Mouse (Mus musculus) thymus, postnatal 10 days (tissue): Measurements from ENCODE around the gene Wdfy4.
A peak's percentile ranks its signal among the peaks of the same experiment; 100 is the strongest.

Experiments used
- DNase-seq, 2 experiments: peaks; one replicate each; pipeline ENCODE4 v3.0.0; 2021; ENCODE audit warnings: low spot score in 2 of 2

The Wdfy4 gene

GRCm38 (mm10) chr14:33189849-33190423 is 4.6 kb upstream of the Wdfy4 start:
- DNase-seq: no peak

- DNase-seq: no peak
These were observed 3.9 kb upstream of the Wdfy4 start for GRCm38 (mm10) chr14:33189230-33189629.

GRCm38 (mm10) chr14:33187201-33187600 is 1.9 kb upstream of the Wdfy4 start:
- DNase-seq: no peak

- no peak for DNase-seq
These were observed 5.2 kb downstream of the Wdfy4 start for GRCm38 (mm10) chr14:33180102-33180501.

- no peak for DNase-seq
These were observed 10.1 kb downstream of the Wdfy4 start for GRCm38 (mm10) chr14:33175059-33175821.

GRCm38 (mm10) chr14:33171942-33172341 is 13.4 kb downstream of the Wdfy4 start:
- DNase-seq: no peak

GRCm38 (mm10) chr14:33168750-33169149 is 16.6 kb downstream of the Wdfy4 start:
- no peak for DNase-seq

GRCm38 (mm10) chr14:33162238-33162637 is 23.1 kb downstream of the Wdfy4 start:
- no peak for DNase-seq

GRCm38 (mm10) chr14:33158268-33158667 is 27.0 kb downstream of the Wdfy4 start:
- no peak for DNase-seq

- DNase-seq: no peak
These were observed 32.4 kb downstream of the Wdfy4 start for GRCm38 (mm10) chr14:33152941-33153340.

- DNase-seq: no peak
These were observed 39.0 kb downstream of the Wdfy4 start for GRCm38 (mm10) chr14:33146287-33146686.

GRCm38 (mm10) chr14:33136843-33137242 is 48.5 kb downstream of the Wdfy4 start:
- no peak for DNase-seq

GRCm38 (mm10) chr14:33135170-33135569 is 50.1 kb downstream of the Wdfy4 start:
- no peak for DNase-seq

- no peak for DNase-seq
These were observed 54.1 kb downstream of the Wdfy4 start for GRCm38 (mm10) chr14:33131044-33131758.

GRCm38 (mm10) chr14:33116590-33116989 is 68.7 kb downstream of the Wdfy4 start:
- DNase-seq: no peak

GRCm38 (mm10) chr14:33104809-33105208 is 80.5 kb downstream of the Wdfy4 start:
- no peak for DNase-seq

- no peak for DNase-seq
These were observed 83.7 kb downstream of the Wdfy4 start for GRCm38 (mm10) chr14:33101609-33102008.

GRCm38 (mm10) chr14:33099926-33100325 is 85.4 kb downstream of the Wdfy4 start:
- no peak for DNase-seq

- peak in 1 of 2 experiments; percentile 12 for DNase-seq
These were observed 86.2 kb downstream of the Wdfy4 start for GRCm38 (mm10) chr14:33099111-33099510.

GRCm38 (mm10) chr14:33096462-33096861 is 88.8 kb downstream of the Wdfy4 start:
- DNase-seq: no peak

GRCm38 (mm10) chr14:33083326-33083725 is 102.0 kb downstream of the Wdfy4 start:
- no peak for DNase-seq

GRCm38 (mm10) chr14:33082301-33082700 is 103.0 kb downstream of the Wdfy4 start:
- DNase-seq: no peak

GRCm38 (mm10) chr14:33081370-33081860 is 103.9 kb downstream of the Wdfy4 start:
- no peak for DNase-seq
